Mouse (Mus musculus) T-helper 2 cell (primary cell): ENCODE data around the gene Olfr806.

ENCODE experiments used
- in situ Hi-C: fragments of 300-600 bp; cut with MboI, MseI; formaldehyde crosslinking; loops from one replicate; pipeline ENCODE4 v1.15.1; 2025; ENCODE audit warnings: high pct_unique_total_duplicates

Olfr806 gene

DNA sequence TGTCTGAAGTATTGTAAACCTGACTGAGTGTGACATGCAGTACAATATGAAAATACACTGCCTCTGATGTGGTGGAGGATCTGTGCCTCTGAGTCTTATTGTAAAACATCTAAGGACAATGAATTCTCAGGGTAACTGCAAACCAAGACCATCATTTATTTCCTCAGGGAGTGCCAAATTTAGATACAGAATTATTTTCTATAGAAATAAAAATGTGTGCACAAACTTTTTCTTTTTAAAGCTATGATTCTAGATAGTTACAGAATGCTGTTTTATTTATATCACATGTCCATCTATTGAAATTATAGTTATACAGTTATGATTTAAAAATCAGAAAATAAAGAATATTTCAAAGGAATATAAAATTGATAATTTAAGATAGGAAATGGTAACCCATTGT, at the start of gene Olfr806:
Gene Olfr806, minus strand, starts transcription at position 101 of the 400 bp plus-strand sequence.
- in situ Hi-C loops, result no loop called here

DNA sequence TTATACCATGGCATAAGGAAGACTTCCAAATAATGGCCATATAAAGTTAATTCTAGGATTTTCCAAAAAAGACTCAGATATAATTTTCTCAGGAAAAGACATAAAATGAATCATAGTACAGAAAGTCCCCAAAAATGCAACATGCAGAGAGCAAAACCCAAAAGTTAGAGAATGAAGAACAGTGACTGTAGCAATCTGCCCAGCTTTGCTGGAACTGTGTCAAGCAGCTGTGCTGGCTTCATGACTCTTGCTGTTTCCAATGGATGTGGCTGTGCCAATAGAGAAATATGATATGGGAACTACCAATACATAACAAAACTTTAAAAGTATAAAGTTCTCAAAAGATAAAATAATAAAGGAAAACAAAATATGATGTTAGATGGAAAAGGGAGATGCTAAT, 36.4 kb upstream of the Olfr806 start:
- in situ Hi-C loops, result no loop called here

DNA sequence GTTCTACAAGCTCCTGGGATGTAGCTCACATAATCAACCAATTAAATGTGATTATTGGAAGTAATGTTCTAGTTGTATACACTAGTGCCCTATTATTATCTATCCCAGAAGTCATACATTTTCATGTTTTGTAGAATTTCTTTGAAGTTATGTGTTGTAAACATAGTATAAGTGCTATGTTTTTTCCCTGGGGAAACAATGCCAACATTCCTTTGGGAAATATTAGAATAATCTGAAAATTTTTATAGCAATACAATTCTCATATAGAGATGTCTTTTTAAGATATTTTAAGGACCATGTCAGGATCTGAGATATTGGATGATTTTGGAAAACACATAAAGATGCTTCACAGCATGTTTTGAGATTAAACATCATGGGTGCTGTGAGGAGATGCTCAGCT, 32.6 kb upstream of the Olfr806 start, which contains the start of gene Olfr809:
Gene Olfr809, plus strand, starts transcription at position 301 of the 400 bp plus-strand sequence.
- in situ Hi-C loops, result no loop called here

DNA sequence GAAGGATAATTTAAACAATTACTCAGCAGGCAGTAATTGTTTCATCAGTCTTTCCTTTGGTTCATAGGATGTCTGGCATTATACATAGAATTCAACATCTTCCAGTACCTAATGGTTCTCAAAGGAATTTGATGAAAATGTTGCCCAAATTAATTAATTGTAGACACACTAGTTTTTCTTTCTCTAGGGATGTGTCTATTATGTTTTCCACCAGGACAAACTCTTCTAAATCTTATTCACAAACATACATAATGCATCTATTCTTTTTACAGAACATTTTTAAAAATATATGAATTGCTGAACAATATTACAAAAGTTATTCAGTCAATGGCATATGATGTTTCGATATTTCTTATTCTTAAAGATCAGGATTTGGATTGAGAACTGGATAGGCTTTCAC, 23.5 kb upstream of the Olfr806 start, which contains the start of gene Olfr808:
Gene Olfr808, plus strand, starts transcription at position 301 of the 400 bp plus-strand sequence.
- in situ Hi-C loops, result no loop called here

DNA sequence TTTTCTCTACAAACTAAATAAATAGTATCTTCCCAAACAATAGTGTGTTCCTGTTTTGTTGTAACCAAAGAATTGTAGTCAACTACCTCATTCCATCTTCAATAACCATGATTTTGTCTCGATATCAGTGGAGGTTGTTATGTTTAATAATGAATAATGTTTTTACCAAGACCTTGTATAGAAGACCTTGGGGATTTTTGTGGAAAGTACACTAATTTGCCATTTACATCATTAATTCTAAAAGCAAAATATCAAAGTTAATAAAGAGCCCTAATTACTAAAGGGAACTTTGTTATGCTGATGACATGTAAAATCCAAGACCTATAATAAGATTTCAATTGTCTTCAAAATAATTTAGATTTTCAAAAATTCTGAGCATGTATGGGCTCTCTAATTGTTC, 16.0 kb upstream of the Olfr806 start, which contains the start of gene Olfr807:
Gene Olfr807, minus strand, starts transcription at position 101 of the 400 bp plus-strand sequence.
- in situ Hi-C loops, result no loop called here

DNA sequence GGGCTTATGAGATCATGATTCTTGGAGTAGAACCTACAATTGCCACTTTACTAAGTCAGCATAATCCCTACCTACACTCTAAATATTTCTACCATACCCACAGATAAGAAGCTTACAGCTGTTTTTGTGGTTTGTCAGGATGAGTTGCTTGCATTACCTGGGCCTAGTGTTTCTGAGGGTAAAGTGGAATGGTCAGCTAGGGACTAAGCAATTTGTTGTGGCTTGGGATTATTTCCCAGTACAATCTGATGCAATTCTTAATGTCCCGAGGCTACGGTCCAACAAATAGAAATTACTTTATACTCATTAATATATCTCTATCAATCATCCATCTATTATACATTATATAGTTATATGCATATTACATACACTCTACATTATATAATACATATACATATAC, 12.4 kb downstream of the Olfr806 start, which contains the start of gene Olfr805:
Gene Olfr805, minus strand, starts transcription at position 101 of the 400 bp plus-strand sequence.
- in situ Hi-C loops, result no loop called here

DNA sequence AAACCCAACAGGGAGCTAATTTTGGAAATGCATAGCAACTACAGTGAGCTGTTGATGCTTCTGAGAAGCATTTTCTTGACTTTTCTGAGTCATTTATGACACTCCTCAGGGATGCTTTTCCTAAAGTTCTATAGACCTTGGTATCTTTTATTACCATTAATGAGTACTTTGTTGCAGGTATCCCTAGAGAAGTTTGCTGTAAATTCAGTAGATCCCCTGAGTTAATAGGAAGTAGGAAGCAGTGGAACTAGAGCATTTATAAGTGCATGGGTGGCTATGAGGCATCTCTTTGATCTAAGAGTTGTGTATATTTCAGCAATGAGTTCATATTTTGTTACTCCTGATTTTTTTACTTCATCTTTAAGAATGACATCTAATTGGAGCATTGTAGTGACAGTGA, 38.8 kb downstream of the Olfr806 start, which contains the start of gene Olfr804:
Gene Olfr804, plus strand, starts transcription at position 301 of the 400 bp plus-strand sequence.
- in situ Hi-C loops, result no loop called here

DNA sequence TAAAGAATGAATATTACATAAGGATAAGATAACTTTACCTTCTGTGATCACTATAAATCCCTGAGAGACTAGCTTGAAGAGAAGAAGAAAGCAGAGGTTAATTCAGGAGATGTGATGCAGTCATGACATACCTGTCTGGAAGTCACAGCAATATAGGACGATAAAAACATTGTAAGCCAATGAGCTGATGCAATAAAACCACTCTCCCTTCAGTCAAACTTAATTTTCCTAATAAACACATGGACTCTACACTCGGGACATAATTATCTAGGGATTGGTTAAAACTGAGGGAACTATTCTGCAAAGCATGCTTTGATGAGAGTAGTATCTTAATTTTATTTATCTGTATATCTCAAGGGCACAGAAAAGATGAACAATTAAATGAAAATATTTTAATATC, 47.5 kb downstream of the Olfr806 start, which contains the start of gene Olfr803:
Gene Olfr803, minus strand, starts transcription at position 101 of the 400 bp plus-strand sequence.
- in situ Hi-C loops, result no loop called here

DNA sequence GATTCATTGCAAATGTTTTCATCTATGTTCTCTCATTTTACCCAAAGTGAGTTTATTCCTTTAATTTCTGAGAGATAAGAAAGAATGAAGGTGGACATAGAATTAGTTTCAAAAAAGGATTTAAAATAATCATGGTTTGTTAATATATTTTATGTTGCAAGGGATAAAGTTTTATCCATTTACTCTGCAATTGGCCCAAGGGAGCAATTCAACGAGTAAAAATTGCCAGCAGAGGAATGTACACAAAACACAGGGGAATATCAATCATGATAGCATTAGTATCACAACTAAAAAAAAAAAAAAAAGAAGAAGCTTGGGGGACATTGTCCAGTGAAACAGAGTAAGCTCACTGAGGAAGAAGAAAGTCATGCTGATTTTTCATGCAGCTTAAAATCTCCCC, 53.7 kb downstream of the Olfr806 start, which contains the start of gene Olfr802:
Gene Olfr802, minus strand, starts transcription at position 101 of the 400 bp plus-strand sequence.
- in situ Hi-C loops, result no loop called here
